Mouse (Mus musculus) layer of hippocampus, adult 11-12 months (tissue): ENCODE data around the gene Dpp10.

ENCODE experiments used
- DNase-seq: peaks from one replicate; pipeline ENCODE4 v3.0.0; 2022; ENCODE audit warnings: low spot score

Dpp10 gene

GRCm38 (mm10) chr1:124044925-124045640 lies at the start of gene Dpp10:
Dpp10 (minus strand) TSS chr1:124045559.
- no peak for DNase-seq

DNA sequence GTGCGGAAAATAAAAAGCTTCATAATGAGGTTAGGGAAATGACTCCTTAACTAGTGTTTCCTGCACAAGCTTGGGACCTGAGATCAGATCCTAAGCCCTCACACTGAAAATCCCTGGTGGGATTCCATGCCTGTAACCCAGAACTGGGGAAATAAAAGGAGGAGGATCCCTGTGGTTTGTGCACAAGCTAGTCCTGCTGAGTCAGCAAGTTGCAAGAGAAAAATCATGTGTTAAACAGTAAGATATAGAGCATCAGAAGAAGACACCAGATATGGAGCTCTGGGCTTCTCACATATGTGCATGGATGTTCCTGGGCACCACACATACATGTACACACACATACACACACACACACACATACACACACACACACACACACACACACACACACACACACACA lies 3.2 kb upstream of the Dpp10 start:
- DNase-seq = no peak

GRCm38 (mm10) chr1:124045761-124046300 lies 472 bp upstream of the Dpp10 start:
- peak; percentile 37 for DNase-seq

DNA sequence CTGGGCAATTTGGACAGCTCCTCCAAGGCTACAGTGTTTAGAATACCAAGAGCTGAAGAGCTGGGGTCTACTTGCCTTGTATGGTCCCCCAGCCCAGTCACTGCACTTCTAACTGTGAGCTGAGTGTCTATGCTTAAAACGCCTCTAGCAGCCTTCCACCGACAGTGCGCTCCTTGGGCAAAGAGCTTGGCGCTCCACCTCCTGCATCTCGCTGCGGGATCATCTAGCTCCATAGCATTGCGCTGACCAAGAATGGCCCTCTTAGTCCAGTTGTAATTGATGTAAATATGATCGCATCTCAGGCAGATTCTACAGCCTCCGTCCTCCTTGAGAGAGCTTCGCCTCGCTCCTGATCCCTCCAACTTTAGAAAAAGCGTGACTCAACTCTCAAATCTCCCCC lies 1.2 kb downstream of the Dpp10 start:
- DNase-seq = no peak

DNA sequence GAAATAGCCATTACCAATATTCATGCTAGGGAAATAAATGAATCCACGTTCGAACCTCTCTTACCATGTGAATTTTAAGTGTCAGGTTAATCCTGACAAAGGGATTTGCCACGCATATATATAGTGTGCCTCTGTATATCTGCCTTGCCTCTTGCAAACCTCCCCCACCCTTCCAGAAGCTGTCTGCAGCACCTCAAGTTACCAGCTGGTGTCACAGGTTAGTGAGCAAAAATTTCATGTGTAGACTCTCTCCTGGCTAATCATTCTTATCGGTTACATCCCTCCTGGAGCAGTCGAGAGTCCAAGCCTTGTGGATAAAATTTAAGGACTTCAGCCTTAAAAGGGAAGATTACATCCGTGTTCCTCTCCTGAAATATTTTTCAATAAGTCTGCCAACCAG lies 1.9 kb downstream of the Dpp10 start:
- no peak for DNase-seq

DNA sequence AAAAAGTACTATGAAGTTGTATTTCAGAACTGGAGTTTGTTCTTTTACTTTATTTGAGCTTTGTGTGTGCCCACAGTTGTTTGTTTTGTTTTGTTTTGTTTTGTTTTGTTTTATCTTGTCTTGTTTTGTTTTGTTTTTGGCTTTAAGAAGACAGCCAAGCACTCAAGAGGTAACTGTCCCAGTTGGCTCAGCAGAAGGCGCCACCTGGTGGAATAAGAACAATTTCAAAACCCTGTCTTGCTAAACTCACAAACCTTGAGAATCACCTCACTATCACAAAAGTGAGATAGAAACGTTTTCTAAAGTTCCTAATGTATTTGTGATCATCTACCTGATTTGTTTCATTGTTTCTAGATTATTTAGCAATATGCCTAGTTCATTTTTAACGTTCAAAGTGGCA lies 3.8 kb downstream of the Dpp10 start:
- DNase-seq = peak; percentile 35

DNA sequence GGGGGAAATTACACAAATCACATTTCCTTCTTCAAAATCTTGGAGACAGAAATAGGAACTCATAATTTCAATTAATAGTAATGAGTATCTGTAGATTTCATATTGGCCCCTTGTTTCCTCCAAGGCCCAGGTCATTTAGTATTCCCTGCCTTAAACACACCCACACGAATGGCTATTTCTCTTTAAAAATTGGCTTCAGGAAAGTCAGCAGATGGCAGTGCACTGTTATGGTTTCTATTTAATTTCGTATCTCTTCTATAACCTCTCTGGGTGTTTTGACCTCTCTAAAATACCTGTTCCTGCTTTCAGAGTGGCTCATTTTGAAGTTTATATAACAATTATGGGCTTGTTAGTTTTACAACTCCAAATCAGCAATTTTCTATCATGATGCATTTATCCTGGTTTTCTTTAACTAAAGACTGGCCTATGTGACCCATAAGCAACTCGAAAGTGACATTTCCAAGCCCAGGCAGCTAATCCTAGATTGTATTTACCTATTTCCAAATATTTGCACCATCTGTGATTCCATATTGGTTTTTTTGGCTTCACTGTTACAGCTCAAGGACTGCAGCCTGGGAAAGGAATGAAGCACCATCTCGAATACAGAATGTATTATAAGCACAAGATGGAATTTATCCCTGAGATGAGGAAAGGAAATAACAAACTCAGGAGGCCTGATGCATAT lies 9.9 kb downstream of the Dpp10 start:
- no peak for DNase-seq

- DNase-seq = no peak
These were observed 12.7 kb downstream of the Dpp10 start for GRCm38 (mm10) chr1:124032677-124033076.

DNA sequence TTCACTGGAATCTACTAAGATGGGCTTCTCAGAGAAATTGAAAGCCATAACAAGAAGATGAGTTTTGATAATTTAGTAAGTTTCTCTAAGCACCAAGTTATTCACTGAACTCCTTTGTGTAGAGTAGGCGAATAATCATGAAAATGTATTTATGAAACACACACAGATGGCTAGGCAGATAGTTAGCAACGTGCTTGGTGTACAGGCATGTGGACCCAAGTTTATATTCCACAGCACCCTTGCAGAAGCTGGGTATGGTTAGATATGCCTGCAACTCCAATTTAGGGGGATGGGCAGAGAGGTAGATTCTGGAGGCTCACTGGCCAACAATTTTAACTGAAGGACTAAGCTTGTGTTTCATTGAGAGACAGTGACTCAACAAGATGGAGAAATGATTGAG lies 13.4 kb downstream of the Dpp10 start:
- DNase-seq = no peak

DNA sequence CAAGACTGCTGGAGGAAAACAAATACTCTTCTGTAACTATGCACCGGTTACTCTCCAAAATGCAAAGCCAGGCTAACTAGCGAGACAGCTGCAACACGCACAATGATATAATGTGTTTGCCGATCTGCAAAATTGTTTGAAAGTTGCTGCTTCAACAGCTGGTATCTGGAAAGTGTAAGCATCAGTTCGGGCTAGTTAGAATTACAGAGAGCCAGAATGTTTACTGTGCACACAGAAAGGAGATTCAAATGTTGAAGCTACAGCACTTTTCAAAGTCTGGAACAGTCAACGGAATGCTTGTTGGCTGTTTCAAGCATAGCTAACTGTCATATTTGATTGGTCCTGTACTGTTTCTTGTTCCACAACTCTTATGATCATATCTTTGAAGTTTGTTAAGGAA lies 42.6 kb downstream of the Dpp10 start:
- DNase-seq = no peak

DNA sequence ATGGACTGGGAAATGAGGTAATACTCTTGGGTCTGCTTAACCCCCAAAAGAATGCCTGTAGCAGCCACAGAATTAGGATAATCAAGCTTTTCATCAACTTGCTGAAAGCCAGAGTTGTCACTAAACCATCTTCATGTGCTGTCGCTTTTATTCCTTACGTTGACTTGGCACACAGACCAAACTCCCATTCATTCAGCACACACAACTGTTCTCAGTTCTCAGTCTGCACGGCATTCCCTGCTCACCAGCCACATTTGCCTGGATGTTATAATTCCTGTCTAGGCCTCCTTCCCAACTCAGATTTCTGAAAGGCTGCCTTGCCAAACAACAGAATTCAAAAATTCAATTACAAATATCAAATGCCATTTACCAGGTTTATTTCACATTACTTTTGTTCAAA lies 49.6 kb downstream of the Dpp10 start:
- DNase-seq = no peak

GRCm38 (mm10) chr1:123985324-123986024 lies 59.9 kb downstream of the Dpp10 start:
- DNase-seq = no peak

GRCm38 (mm10) chr1:123978597-123978996 lies 66.8 kb downstream of the Dpp10 start:
- DNase-seq = no peak

DNA sequence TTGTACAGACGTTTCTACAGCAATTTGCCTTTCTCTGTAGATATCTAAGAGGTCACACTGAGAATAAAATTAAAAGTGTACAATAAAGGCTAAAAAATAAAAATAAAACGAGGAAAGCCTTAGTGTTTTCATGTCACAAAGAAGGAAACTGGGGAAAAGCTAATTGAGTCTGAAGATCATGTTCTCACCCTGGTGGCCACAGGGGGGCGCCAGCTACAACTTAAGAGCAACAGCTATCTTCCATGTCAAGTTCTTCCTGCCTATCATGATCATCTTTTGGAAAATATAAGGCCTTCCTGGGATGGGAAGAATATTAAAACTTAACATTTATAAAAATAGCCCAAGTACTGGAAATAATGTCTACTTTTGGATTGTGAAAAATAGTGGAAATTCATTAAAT lies 70.7 kb downstream of the Dpp10 start:
- peak; percentile 26 for DNase-seq

- DNase-seq = no peak
These were observed 99.2 kb downstream of the Dpp10 start for GRCm38 (mm10) chr1:123946149-123946548.

- DNase-seq = no peak
These were observed 104.5 kb downstream of the Dpp10 start for GRCm38 (mm10) chr1:123940826-123941225.

GRCm38 (mm10) chr1:123933812-123934727 lies 111.3 kb downstream of the Dpp10 start:
- no peak for DNase-seq

DNA sequence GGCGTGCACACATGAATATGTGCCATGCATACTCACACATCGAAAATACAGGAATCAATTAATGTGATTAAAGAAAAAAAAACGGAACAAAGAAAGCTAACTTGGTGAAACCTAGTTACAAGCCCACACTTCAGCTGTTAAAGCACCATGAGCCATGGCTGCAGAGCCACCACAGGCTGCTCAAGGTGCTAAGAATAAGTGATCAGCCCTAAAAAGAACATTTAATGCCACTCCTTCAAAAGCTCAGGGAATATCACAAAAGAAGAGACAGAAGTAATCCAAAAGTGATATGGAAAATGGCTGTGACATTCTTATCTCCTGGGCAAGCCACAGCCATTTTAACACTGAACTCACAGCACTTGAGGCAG lies 117.4 kb downstream of the Dpp10 start:
- no peak for DNase-seq

GRCm38 (mm10) chr1:123927278-123928002 lies 117.9 kb downstream of the Dpp10 start:
- no peak for DNase-seq

- no peak for DNase-seq
These were observed 120.5 kb downstream of the Dpp10 start for GRCm38 (mm10) chr1:123924905-123925304.

DNA sequence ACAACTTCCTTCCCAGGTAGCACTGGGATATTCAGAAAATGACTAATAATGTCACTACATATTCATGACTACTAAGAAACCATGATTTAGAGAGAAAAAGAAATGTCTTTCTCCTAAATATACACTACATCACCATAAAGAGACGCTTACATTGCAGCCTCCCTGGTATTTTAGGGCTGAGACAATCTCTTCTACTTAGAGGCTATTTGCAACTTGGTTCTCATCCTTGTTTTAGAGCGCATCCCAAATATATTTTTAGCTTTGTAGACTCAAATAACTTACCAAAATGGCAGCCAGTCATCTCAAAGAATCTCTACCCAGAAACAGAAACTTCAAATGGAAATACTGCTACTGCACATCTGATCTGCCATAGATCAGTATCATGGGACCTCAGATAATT lies 121.5 kb downstream of the Dpp10 start:
- DNase-seq = no peak
